Mouse (Mus musculus): ENCODE measurements around the gene Trpc4ap. TPM values are rescaled to one million over a fixed set of nuclear protein-coding genes. Genes with fewer than 3 reads are reported as not detected.
"Not testable (repeated sequence)": the region's sequence is repeated elsewhere in the genome, so short reads cannot be mapped to it uniquely, and the experiment has no call there.

Gene Trpc4ap
- total RNA-seq, 1 experiment from 2014 or later: 163 TPM

- ATAC-seq (ENCODE audit: extremely low read depth, insufficient number of reproducible peaks, low FRiP score, poor library complexity, severe bottlenecking): peak; percentile 54; the same call in 1 of the 2 replicates
Observed at GRCm38 (mm10) chr2:155627030-155627738, 65.0 kb downstream of the Trpc4ap start.

GRCm38 (mm10) chr2:155626277-155626676 lies 65.9 kb downstream of the Trpc4ap start:
- no peak for ATAC-seq (ENCODE audit: extremely low read depth, insufficient number of reproducible peaks, low FRiP score, poor library complexity, severe bottlenecking)

- peak; percentile 35; the same call in 1 of the 2 replicates for ATAC-seq (ENCODE audit: extremely low read depth, insufficient number of reproducible peaks, low FRiP score, poor library complexity, severe bottlenecking)
Observed at GRCm38 (mm10) chr2:155624730-155625129, 67.5 kb downstream of the Trpc4ap start.

- no peak for ATAC-seq (ENCODE audit: extremely low read depth, insufficient number of reproducible peaks, low FRiP score, poor library complexity, severe bottlenecking)
Observed at GRCm38 (mm10) chr2:155623996-155624395, 68.2 kb downstream of the Trpc4ap start.

GRCm38 (mm10) chr2:155622606-155623005 lies 69.6 kb downstream of the Trpc4ap start:
- no peak for ATAC-seq (ENCODE audit: extremely low read depth, insufficient number of reproducible peaks, low FRiP score, poor library complexity, severe bottlenecking)

GRCm38 (mm10) chr2:155619817-155620216 lies 72.4 kb downstream of the Trpc4ap start:
- peak; percentile 67 for ATAC-seq (ENCODE audit: extremely low read depth, insufficient number of reproducible peaks, low FRiP score, poor library complexity, severe bottlenecking)

- ATAC-seq (ENCODE audit: extremely low read depth, insufficient number of reproducible peaks, low FRiP score, poor library complexity, severe bottlenecking): no peak
Observed at GRCm38 (mm10) chr2:155616971-155617370, 75.2 kb downstream of the Trpc4ap start.

GRCm38 (mm10) chr2:155613953-155614352 lies 78.2 kb downstream of the Trpc4ap start:
- no peak for ATAC-seq (ENCODE audit: extremely low read depth, insufficient number of reproducible peaks, low FRiP score, poor library complexity, severe bottlenecking)

GRCm38 (mm10) chr2:155613326-155613755 lies 78.8 kb downstream of the Trpc4ap start:
- ATAC-seq (ENCODE audit: extremely low read depth, insufficient number of reproducible peaks, low FRiP score, poor library complexity, severe bottlenecking): peak; percentile 57

- no peak for ATAC-seq (ENCODE audit: extremely low read depth, insufficient number of reproducible peaks, low FRiP score, poor library complexity, severe bottlenecking)
Observed at GRCm38 (mm10) chr2:155611834-155612550, 80.2 kb downstream of the Trpc4ap start.

- no peak for ATAC-seq (ENCODE audit: extremely low read depth, insufficient number of reproducible peaks, low FRiP score, poor library complexity, severe bottlenecking)
Observed at GRCm38 (mm10) chr2:155610978-155611377, 81.2 kb downstream of the Trpc4ap start, which contains the start of gene Myh7b. Myh7b (plus strand) TSS chr2:155611212.

- no peak for ATAC-seq (ENCODE audit: extremely low read depth, insufficient number of reproducible peaks, low FRiP score, poor library complexity, severe bottlenecking)
Observed at GRCm38 (mm10) chr2:155606360-155606759, 85.8 kb downstream of the Trpc4ap start.

- ATAC-seq (ENCODE audit: extremely low read depth, insufficient number of reproducible peaks, low FRiP score, poor library complexity, severe bottlenecking): not testable (repeated sequence)
Observed at GRCm38 (mm10) chr2:155605236-155605589, 87.0 kb downstream of the Trpc4ap start.

- no peak for ATAC-seq (ENCODE audit: extremely low read depth, insufficient number of reproducible peaks, low FRiP score, poor library complexity, severe bottlenecking)
Observed at GRCm38 (mm10) chr2:155604560-155605235, 87.5 kb downstream of the Trpc4ap start.

GRCm38 (mm10) chr2:155603707-155604106 lies 88.5 kb downstream of the Trpc4ap start:
- no peak for ATAC-seq (ENCODE audit: extremely low read depth, insufficient number of reproducible peaks, low FRiP score, poor library complexity, severe bottlenecking)

GRCm38 (mm10) chr2:155595516-155595915 lies 96.7 kb downstream of the Trpc4ap start:
- ATAC-seq (ENCODE audit: extremely low read depth, insufficient number of reproducible peaks, low FRiP score, poor library complexity, severe bottlenecking): no peak

GRCm38 (mm10) chr2:155592854-155593283 lies 99.3 kb downstream of the Trpc4ap start:
- no peak; the same call in 1 of the 2 replicates for ATAC-seq (ENCODE audit: extremely low read depth, insufficient number of reproducible peaks, low FRiP score, poor library complexity, severe bottlenecking)

- ATAC-seq (ENCODE audit: extremely low read depth, insufficient number of reproducible peaks, low FRiP score, poor library complexity, severe bottlenecking): peak; percentile 85
Observed at GRCm38 (mm10) chr2:155592137-155592853, 99.9 kb downstream of the Trpc4ap start, which contains the start of gene Gss. Gss (minus strand) TSS chr2:155592810.

GRCm38 (mm10) chr2:155591676-155592075 lies 100.5 kb downstream of the Trpc4ap start:
- no peak for ATAC-seq (ENCODE audit: extremely low read depth, insufficient number of reproducible peaks, low FRiP score, poor library complexity, severe bottlenecking)
